Mouse (Mus musculus): Measurements from ENCODE around the gene Smyd3. TPM values are rescaled to one million over a fixed set of nuclear protein-coding genes. Genes with fewer than 3 reads are reported as not detected.

The Smyd3 gene
- total RNA-seq, 2 experiments from 2014 or later, result 2.1 to 6.0 TPM

GRCm38 (mm10) chr1:179059286-179060112 is 458.3 kb downstream of the Smyd3 start:
- no peak for ATAC-seq (replicated peaks; ENCODE audit: low FRiP score, poor library complexity, severe bottlenecking)

GRCm38 (mm10) chr1:179058675-179059074 is 459.2 kb downstream of the Smyd3 start:
- no peak for ATAC-seq (replicated peaks; ENCODE audit: low FRiP score, poor library complexity, severe bottlenecking)

- ATAC-seq (replicated peaks; ENCODE audit: low FRiP score, poor library complexity, severe bottlenecking), result peak; percentile 84
These were observed 462.1 kb downstream of the Smyd3 start for GRCm38 (mm10) chr1:179055760-179056159.

- no peak for ATAC-seq (replicated peaks; ENCODE audit: low FRiP score, poor library complexity, severe bottlenecking)
These were observed 463.3 kb downstream of the Smyd3 start for GRCm38 (mm10) chr1:179054385-179055116.

- no peak for ATAC-seq (replicated peaks; ENCODE audit: low FRiP score, poor library complexity, severe bottlenecking)
These were observed 465.2 kb downstream of the Smyd3 start for GRCm38 (mm10) chr1:179052545-179053180.

GRCm38 (mm10) chr1:179047931-179048596 is 469.8 kb downstream of the Smyd3 start:
- ATAC-seq (replicated peaks; ENCODE audit: low FRiP score, poor library complexity, severe bottlenecking), result no peak

- no peak for ATAC-seq (replicated peaks; ENCODE audit: low FRiP score, poor library complexity, severe bottlenecking)
These were observed 471.8 kb downstream of the Smyd3 start for GRCm38 (mm10) chr1:179045856-179046714.

GRCm38 (mm10) chr1:179044165-179044564 is 473.7 kb downstream of the Smyd3 start:
- ATAC-seq (replicated peaks; ENCODE audit: low FRiP score, poor library complexity, severe bottlenecking), result no peak

GRCm38 (mm10) chr1:179043644-179044043 is 474.2 kb downstream of the Smyd3 start:
- no peak for ATAC-seq (replicated peaks; ENCODE audit: low FRiP score, poor library complexity, severe bottlenecking)

- no peak for ATAC-seq (replicated peaks; ENCODE audit: low FRiP score, poor library complexity, severe bottlenecking)
These were observed 475.9 kb downstream of the Smyd3 start for GRCm38 (mm10) chr1:179041905-179042337.

GRCm38 (mm10) chr1:179041231-179041904 is 476.5 kb downstream of the Smyd3 start:
- ATAC-seq (replicated peaks; ENCODE audit: low FRiP score, poor library complexity, severe bottlenecking), result no peak

GRCm38 (mm10) chr1:179038801-179039200 is 479.0 kb downstream of the Smyd3 start:
- ATAC-seq (replicated peaks; ENCODE audit: low FRiP score, poor library complexity, severe bottlenecking), result no peak

GRCm38 (mm10) chr1:179032947-179033346 is 484.9 kb downstream of the Smyd3 start:
- ATAC-seq (replicated peaks; ENCODE audit: low FRiP score, poor library complexity, severe bottlenecking), result no peak

GRCm38 (mm10) chr1:179031581-179031980 is 486.3 kb downstream of the Smyd3 start:
- no peak for ATAC-seq (replicated peaks; ENCODE audit: low FRiP score, poor library complexity, severe bottlenecking)

- ATAC-seq (replicated peaks; ENCODE audit: low FRiP score, poor library complexity, severe bottlenecking), result no peak
These were observed 491.2 kb downstream of the Smyd3 start for GRCm38 (mm10) chr1:179026614-179027013.

GRCm38 (mm10) chr1:179025169-179025568 is 492.7 kb downstream of the Smyd3 start:
- ATAC-seq (replicated peaks; ENCODE audit: low FRiP score, poor library complexity, severe bottlenecking), result no peak

- no peak for ATAC-seq (replicated peaks; ENCODE audit: low FRiP score, poor library complexity, severe bottlenecking)
These were observed 494.4 kb downstream of the Smyd3 start for GRCm38 (mm10) chr1:179023486-179023885.

- no peak for ATAC-seq (replicated peaks; ENCODE audit: low FRiP score, poor library complexity, severe bottlenecking)
These were observed 500.4 kb downstream of the Smyd3 start for GRCm38 (mm10) chr1:179017428-179017827.

GRCm38 (mm10) chr1:179013021-179013420 is 504.8 kb downstream of the Smyd3 start:
- no peak for ATAC-seq (replicated peaks; ENCODE audit: low FRiP score, poor library complexity, severe bottlenecking)
